Mouse (Mus musculus) urinary bladder, postnatal 0 days (tissue): ENCODE results near the gene Sumf1. TPM values are rescaled to one million over a fixed set of nuclear protein-coding genes. Genes with fewer than 3 reads are reported as not detected.

ENCODE experiments used
- polyA plus RNA-seq: library from polyadenylated mRNA; unstranded; fragments of >200 nt; fragmentation: Nextera tagmentation; extraction: Ambion mirVana; gene quantifications from 2 replicates; pipeline ENCODE4 v1.2.1, GENCODE M21; 2015

Gene Sumf1
- 27.1 and 27.2 TPM in 2 replicates for polyA plus RNA-seq

DNA sequence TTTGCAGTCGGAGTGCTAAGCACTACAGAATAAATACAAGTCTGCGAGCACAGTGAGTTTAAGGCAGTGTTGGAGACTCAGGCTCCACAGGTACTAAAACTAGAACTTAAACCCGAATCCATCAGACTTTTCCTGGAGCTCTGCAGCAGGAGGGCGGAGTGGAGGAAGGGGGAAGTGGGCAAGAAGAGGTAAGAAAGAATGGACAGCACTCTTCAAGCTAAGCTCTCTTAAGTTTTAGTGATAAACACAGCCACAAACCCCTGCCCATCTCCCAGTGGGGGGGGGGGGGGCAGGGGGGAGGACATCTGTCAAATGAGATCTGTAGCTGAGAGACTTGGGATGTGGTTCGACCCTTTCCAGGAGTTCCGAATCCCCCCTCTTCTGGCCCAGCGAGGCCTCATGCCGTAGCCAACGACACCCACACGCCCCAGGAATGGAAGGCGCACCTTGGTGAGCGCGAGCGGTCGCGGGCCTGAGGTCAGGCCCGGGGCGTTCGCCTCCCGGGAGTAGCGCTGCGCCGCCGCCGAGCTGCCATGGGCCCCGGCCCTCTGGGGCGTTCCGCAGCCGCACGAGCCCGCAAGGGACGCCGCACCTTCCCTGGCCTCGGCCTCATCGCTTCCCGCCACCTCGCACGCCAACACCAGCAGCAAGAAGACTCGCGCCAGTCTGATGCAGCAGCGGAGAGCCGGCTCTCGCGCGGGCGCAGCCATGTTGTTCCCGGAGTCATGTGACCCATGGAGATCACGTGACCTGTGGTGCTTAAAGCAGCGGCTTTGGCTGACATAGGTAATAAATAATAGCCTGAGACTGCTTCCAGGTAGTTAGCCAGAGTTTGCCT, at the start of gene Sumf1:
Gene Sumf1 (minus strand): TSS at position 736 of the 838 bp plus-strand sequence.

DNA sequence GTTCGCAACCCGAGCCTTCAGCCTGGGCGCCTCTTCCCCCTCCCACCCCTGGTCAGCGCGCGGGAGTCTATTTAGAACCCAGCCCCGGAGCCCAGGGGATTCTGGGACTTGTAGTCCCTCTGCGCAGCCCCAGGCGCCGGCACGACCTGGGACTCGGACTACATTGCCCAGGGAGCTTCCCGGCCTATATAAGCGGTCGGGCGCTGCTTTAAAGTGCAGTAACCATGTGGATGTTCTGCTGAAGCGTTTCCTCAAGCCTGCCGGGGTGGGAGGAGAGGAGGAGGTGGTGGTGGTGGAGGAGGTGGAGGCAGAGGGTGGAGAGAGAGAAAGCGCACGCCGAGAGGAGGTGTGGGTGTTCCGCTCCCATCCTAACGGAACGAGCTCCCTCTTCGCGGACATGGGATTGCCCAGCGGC, 27.5 kb upstream of the Sumf1 start, which contains the start of gene Itpr1:
Gene Itpr1 (plus strand): TSS at position 216 of the 415 bp plus-strand sequence.

DNA sequence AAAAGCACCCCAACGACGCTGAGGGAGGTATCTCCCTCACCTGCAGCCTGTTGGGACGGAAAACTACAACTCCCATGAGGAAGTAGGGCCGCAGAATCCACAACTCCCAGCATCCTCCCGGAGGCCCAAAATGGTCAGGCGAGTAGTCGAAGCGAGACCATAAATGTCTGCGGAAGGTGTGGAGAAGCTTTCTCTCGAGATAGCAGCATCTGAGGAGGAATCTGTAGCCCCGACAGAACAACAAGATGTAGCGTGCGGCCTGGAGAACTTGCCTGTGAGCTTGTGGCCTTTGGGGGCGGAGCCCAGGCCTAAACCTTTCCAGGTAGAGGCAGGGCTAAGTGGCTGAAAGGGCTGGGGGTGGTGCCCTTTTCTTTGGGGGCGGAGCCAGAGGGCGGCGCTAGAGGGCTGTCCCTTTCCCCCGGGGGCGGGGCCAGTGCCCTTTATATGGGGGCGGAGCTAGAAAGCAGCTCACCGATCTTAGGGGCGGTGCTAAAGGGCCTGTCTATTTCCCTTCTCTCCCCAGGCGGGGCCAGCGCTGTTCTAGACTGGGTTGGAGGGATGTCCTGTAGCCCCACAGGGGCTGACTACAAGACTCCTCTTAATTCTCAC, 120.4 kb downstream of the Sumf1 start, which contains the start of gene Setmar:
Gene Setmar (plus strand): TSS at position 128 of the 609 bp plus-strand sequence.

Other genes with a start within 250 kb of the Sumf1 start
- gene Setmar, start 120.5 kb downstream of the Sumf1 start, polyA plus RNA-seq = 6.5 and 6.9 TPM in 2 replicates
- gene Itpr1, start 27.5 kb upstream of the Sumf1 start, polyA plus RNA-seq = 12.5 and 13.5 TPM in 2 replicates